Mouse (Mus musculus) urinary bladder, adult 2 months (tissue): ENCODE measurements around the gene Map4k5. TPM values are rescaled to one million over a fixed set of nuclear protein-coding genes. Genes with fewer than 3 reads are reported as not detected.

Experiments
- DNase-seq: peaks from one replicate; pipeline ENCODE4 v3.0.0; 2022; ENCODE audit warnings: low spot score
- polyA plus RNA-seq: library from polyadenylated mRNA; depleted of rRNA; stranded (reverse); fragments of >200 nt; gene quantifications from 2 replicates; pipeline ENCODE4 v1.2.3, GENCODE M21; 2012

Gene Map4k5
- polyA plus RNA-seq, 1 experiment = 23.3 TPM

- no peak for DNase-seq
These were observed 49.2 kb downstream of the Map4k5 start for GRCm38 (mm10) chr12:69843531-69844445.

DNA sequence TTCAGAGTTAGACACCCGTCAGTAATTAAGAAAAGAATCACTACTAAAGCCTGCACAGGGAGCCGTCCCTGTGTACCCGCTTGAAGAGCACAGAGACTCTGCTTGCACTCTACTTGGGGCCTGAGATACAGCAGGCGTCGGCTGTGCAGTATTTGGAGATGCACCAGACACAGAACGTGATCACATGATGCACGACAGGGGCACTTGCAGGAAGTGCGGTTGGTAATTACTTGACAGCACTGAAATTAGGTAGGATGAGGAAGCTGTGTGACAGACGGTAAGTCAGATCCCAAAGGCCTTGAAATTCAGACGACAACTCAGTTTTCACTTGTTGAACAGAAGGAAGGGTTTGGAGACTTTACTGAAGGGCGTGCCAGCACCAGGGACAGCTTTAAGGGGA is 54.6 kb downstream of the Map4k5 start:
- no peak for DNase-seq

- no peak for DNase-seq
These were observed 58.9 kb downstream of the Map4k5 start for GRCm38 (mm10) chr12:69833982-69834604.

DNA sequence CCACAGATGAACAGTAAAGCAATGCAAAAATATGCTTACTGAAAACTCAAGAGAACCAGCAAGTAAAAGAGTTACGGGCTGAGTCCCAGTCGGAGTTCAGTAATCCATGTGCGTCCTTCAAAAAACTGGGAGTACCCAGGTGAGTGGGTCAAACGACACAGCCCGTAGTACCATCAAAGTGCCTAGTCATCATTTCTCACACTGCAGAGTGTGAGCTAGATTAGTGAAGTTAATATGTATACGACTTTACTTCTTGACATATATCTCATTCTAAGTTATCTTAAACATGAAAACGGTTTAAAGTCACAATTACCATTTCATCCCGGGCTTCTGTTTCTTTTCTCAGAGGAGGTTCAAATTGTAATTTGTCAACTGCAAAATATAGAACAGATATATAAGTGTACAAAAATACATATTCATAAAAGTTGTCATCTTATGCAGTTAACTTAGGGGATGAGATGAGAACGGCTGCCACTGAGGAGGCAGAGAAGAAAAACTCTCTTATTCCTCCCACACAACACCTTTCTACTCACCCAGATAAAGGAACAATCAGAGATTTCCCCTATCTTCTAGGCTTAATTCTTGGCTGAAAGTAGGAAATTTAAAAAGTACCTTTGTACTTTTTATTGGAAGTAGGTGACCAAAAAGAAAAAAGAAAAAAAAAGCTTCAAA is 61.6 kb downstream of the Map4k5 start:
- no peak for DNase-seq

DNA sequence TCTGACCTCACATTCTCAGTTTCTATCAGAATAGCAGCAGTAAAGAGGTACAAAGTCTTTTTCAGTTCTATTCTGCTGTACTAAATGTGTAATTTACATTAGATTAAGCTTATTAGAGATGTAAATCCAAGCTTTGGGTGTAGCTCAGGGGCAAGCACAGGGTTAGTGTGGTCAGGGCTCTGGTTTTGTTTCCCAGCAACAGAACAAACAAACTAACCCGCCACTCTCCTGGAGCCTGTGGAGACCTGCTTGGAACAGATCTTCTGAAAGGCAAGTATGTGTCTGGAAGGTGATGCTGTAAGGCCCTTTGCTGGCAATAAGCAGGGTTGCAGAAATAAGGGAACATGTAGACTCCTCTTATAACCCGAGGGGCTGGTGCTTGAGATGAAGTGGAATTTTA is 64.8 kb downstream of the Map4k5 start:
- DNase-seq = no peak

GRCm38 (mm10) chr12:69824881-69825597 is 68.0 kb downstream of the Map4k5 start:
- no peak for DNase-seq

GRCm38 (mm10) chr12:69814272-69814671 is 78.7 kb downstream of the Map4k5 start:
- DNase-seq = no peak

DNA sequence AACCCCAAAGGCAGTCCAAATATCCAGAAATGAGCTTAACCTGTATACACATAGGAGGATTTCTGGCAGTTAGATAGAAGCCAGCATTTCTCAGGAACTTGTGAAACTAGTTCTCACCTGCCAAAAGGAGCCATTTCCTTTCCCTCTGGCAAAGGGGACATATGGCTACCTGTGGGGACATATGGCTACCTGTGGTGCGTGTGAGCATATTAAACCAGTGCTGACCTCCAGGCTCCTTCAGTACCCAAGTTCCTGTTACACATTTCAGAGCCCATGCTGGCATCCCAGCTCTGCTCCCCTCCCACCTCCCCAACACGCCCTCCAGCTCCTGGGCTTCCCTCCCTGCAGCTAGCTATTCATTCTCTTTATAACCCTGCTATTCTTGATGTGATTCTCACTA is 79.4 kb downstream of the Map4k5 start:
- DNase-seq = no peak

- no peak for DNase-seq
These were observed 80.0 kb downstream of the Map4k5 start for GRCm38 (mm10) chr12:69812986-69813385.

DNA sequence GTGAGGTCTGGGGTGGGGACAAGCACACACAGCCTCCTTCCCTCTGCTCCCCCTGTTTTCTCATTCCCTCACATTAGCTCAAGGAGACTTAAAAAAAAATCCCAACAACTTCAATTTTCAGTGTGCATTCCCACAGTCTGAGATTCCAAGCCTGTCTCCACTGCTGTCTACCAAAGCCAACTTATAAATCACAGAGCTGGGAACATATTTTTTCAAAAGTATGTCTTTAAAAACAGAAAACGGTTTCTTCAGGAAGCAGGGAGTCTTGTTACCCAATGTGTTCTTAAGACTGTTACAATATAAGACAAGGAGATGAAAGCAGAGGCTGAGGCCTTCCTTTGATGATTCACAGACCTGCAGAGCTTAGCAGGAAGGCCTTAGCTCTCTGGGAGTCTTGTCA is 81.0 kb downstream of the Map4k5 start:
- no peak for DNase-seq

GRCm38 (mm10) chr12:69809439-69809838 is 83.6 kb downstream of the Map4k5 start:
- DNase-seq = no peak

GRCm38 (mm10) chr12:69807399-69807985 is 85.5 kb downstream of the Map4k5 start:
- DNase-seq = no peak

- DNase-seq = no peak
These were observed 87.9 kb downstream of the Map4k5 start for GRCm38 (mm10) chr12:69805148-69805547.

DNA sequence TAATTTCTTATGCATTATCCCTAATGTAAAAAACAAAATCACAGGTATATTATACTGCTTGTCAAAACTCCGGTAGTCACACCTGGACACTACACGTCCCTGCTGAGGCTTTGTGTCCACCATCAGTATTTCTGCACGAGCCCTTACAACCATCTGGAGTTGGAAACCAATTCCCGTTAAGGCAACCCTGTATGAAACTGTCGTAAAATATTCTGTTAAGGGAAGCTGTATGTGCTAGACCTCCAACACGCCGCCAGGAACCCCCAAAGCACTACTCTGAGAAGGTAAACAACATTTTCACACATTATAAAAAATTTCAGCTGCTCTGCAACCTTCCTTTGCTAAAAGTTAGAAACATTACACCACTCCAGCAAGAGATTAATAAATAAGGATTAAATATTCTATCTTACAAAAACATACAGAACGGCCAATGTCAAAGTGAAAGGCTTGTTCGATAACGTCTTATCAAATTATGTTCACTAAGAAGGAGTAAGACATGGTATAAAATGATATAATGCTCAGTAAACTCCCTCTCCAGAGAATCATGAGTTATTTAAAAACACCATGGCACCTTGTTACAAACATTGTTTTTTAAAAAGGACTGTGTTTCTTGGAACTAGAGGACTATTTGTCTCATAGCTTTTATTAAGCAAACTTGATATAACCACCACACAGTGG is 88.5 kb downstream of the Map4k5 start:
- no peak for DNase-seq

GRCm38 (mm10) chr12:69803196-69803595 is 89.8 kb downstream of the Map4k5 start:
- DNase-seq = no peak

DNA sequence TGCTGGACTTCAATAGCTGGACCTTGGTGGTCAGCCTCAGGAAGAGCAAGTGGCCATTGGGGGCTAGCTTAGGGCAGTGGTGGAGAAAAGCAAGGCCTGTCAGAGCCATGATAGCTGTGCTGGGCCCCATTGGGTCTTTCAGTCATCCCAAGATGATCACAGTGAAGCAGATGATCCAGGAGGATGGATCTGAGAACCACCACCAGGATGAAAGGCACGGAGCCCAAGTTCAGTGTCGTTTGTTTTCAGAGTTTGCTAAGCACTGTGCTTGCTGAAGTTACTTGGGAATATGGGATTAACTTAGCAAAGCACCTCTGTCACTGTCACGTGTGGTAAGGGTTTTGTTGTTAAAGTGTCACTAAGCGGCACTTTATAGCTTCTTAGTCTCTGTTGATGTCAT is 92.4 kb downstream of the Map4k5 start:
- no peak for DNase-seq

DNA sequence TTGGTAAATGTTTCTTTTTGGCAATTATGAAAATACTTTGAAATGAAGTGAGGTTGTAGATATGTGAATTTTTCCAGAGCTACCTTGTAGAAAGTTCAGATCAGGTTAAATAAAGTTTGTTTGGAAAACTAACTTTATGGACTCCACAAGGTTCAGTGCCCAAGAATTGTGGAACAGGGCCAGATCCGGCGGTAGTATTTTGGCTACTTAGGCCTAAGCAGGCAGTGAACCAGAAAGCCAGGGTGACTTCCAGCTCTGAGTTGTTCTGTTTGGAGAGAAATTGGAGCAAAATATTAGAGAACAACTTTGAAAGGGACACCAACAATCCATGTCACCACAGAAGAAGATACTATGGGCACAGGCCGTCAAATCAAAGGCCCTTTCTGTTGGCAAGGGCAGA is 96.7 kb downstream of the Map4k5 start:
- no peak for DNase-seq

GRCm38 (mm10) chr12:69790530-69791505 is 102.2 kb downstream of the Map4k5 start, which contains the start of gene Cdkl1:
Cdkl1 (minus strand) TSS chr12:69791267.
- peak; percentile 42 for DNase-seq

- DNase-seq = no peak
These were observed 103.1 kb downstream of the Map4k5 start for GRCm38 (mm10) chr12:69789766-69790529.
